ENCODE assay signal across 8 mouse cellular contexts in genomic region chr11:98954801-98955706, GRCm38 (mm10). TPM values are rescaled to one million over a fixed set of nuclear protein-coding genes. Genes with fewer than 3 reads are reported as not detected.
DNase-seq lines count a peak whose midpoint lies in the region; ATAC-seq and TF ChIP-seq lines count a peak whose summit lies in the region.

No protein-coding gene starts in this region.

- H3K27me3 ChIP-seq in heart, adult 2 months (ENCODE audit: control insufficient read depth, insufficient read depth, low read length) = no peaks in the 10 kb centered on the region
- no peaks in the 10 kb centered on the region for H3K27me3 ChIP-seq in E14TG2a.4 (ENCODE audit: insufficient read depth, low read length)
- peaks cover 4% of the 10 kb centered on the region for H3K27me3 ChIP-seq in liver, embryonic 13.5 days
- no peaks in the 10 kb centered on the region for H3K27me3 ChIP-seq in stomach, embryonic 16.5 days (ENCODE audit: control insufficient read depth, insufficient read depth, low read length)

- intact Hi-C loops in heart, adult 2 months (cut with DNase I) = loop anchor here (1.0 kb wide), 1 partner anchor 17 kb away; no protein-coding TSS in a partner anchor

- H3K79me2 ChIP-seq in heart, adult 2 months (replicated peaks; ENCODE audit: control insufficient read depth, insufficient read depth, low read length) = no peaks in the 10 kb centered on the region

- H3K4me2 ChIP-seq in liver, embryonic 13.5 days = peak overlapping the region; percentile 33; the same call in 1 of the 2 replicates
- H3K4me2 ChIP-seq in stomach, embryonic 16.5 days (ENCODE audit: low read depth, low read length) = peak overlapping the region; percentile 48

- H3K9me3 ChIP-seq in E14TG2a.4 (ENCODE audit: low read length) = no peaks in the 10 kb centered on the region
- no peaks in the 10 kb centered on the region for H3K9me3 ChIP-seq in liver, embryonic 13.5 days (replicated peaks)
- no peaks in the 10 kb centered on the region for H3K9me3 ChIP-seq in stomach, embryonic 16.5 days (replicated peaks; ENCODE audit: control insufficient read depth, low read length)

- H3K36me3 ChIP-seq in heart, adult 2 months (ENCODE audit: control insufficient read depth, insufficient read depth, low read length) = peaks cover 6% of the 10 kb centered on the region; the same call in 1 of the 2 replicates
- H3K36me3 ChIP-seq in E14TG2a.4 (ENCODE audit: insufficient read depth, low read length) = peaks cover 41% of the 10 kb centered on the region
- H3K36me3 ChIP-seq in liver, embryonic 13.5 days = no peaks in the 10 kb centered on the region
- H3K36me3 ChIP-seq in stomach, embryonic 16.5 days (ENCODE audit: control insufficient read depth, insufficient read depth, low read length) = no peaks in the 10 kb centered on the region; the same call in 1 of the 2 replicates

- TF ChIP-seq CTCF in heart, adult 2 months (IDR thresholded peaks at IDR 0.05) = no peak
- TF ChIP-seq CTCF in E14TG2a.4 (conservative IDR thresholded peaks at IDR 0.05; ENCODE audit: low read length) = no peak

- peak; percentile 51 to 65 for DNase-seq in heart, adult 2 months
- DNase-seq in heart, postnatal 4 days = no peak
- DNase-seq in liver, embryonic 13.5 days = no peak
- DNase-seq in natural killer cell, adult 2 months (ENCODE audit: low spot score in 2 of 2) = no peak
- DNase-seq in layer of hippocampus, adult 11-12 months (ENCODE audit: low spot score) = no peak

- no peak overlapping the region for H3K9ac ChIP-seq in heart, adult 2 months (ENCODE audit: low read depth, low read length)
- H3K9ac ChIP-seq in liver, embryonic 13.5 days = no peak overlapping the region
- peak overlapping the region; percentile 54; the same call in 1 of the 2 replicates for H3K9ac ChIP-seq in stomach, embryonic 16.5 days (ENCODE audit: low read length)

- H3K4me1 ChIP-seq in heart, adult 2 months (ENCODE audit: control insufficient read depth, insufficient read depth, low read length) = peaks cover 29% of the 10 kb centered on the region
- peaks cover 92% of the 10 kb centered on the region for H3K4me1 ChIP-seq in E14TG2a.4 (replicated peaks; ENCODE audit: low read depth, low read length)
- H3K4me1 ChIP-seq in liver, embryonic 13.5 days (replicated peaks) = peaks cover 81% of the 10 kb centered on the region
- H3K4me1 ChIP-seq in stomach, embryonic 16.5 days (ENCODE audit: control insufficient read depth, insufficient read depth, low read length) = peaks cover 72% of the 10 kb centered on the region

- TF ChIP-seq EP300 in heart, adult 2 months (IDR thresholded peaks at IDR 0.05; ENCODE audit: insufficient read depth, low read depth, low read length) = no peak

- H3K27ac ChIP-seq in heart, adult 2 months = peak overlapping the region; percentile 36
- peak overlapping the region; percentile 51 for H3K27ac ChIP-seq in liver, embryonic 13.5 days
- peak overlapping the region; percentile 88 for H3K27ac ChIP-seq in stomach, embryonic 16.5 days (ENCODE audit: low read length)

- peak; percentile 12; the same call in 1 of the 2 replicates for ATAC-seq in granulocyte monocyte progenitor cell, adult 5-6 weeks (replicated peaks; ENCODE audit: poor library complexity, severe bottlenecking)
- no peak for ATAC-seq in liver, embryonic 13.5 days (ENCODE audit: low read depth)
- 0 out of 2 replicates have a peak, but pooled peaks have one; percentile 12 for ATAC-seq in stomach, embryonic 16.5 days (ENCODE audit: insufficient read depth, low FRiP score)

- TF ChIP-seq POLR2A in heart, adult 2 months (IDR thresholded peaks at IDR 0.05; ENCODE audit: insufficient read depth, low read depth, low read length) = no peak

- 22% methylated on average over 17 of the region's 17 CpGs for WGBS in heart, adult 2 months
- 31% methylated on average over 17 of the region's 17 CpGs for WGBS in liver, embryonic 13.5 days (ENCODE audit: insufficient replicate concordance)
- WGBS in stomach, embryonic 16.5 days = 21% methylated on average over 17 of the region's 17 CpGs

- no peak overlapping the region; the same call in 1 of the 2 replicates for H3K4me3 ChIP-seq in heart, adult 2 months
- H3K4me3 ChIP-seq in E14TG2a.4 (replicated peaks; ENCODE audit: low read length) = peak overlapping the region; percentile 68
- H3K4me3 ChIP-seq in liver, embryonic 13.5 days (replicated peaks) = no peak overlapping the region
- 0 out of 2 replicates have a peak overlapping the region, but pooled peaks have one; percentile 1 for H3K4me3 ChIP-seq in stomach, embryonic 16.5 days (replicated peaks; ENCODE audit: low read length)

RNA-seq across cellular contexts. Expression of gene Rara, which starts 27.4 kb away (rescaled TPM):
- 10 to 100 TPM; 10.1 to 12.8 TPM for total RNA-seq in heart, adult 2 months (2021)
- 7.1 and 10.9 TPM in 2 replicates for polyA plus RNA-seq in heart, adult 2 months (2012; rRNA removed)
- total RNA-seq in heart, postnatal 4 days (2021) = 10 to 100 TPM; 34.6 to 38.1 TPM
- total RNA-seq in granulocyte monocyte progenitor cell, adult 5-6 weeks (2014; fragmentation: Nextera tagmentation) = 3.8 and 8.8 TPM in 2 replicates
- total RNA-seq in granulocyte monocyte progenitor cell, adult 5-6 weeks (2017) = 1.9 and 3.1 TPM in 2 replicates
- polyA plus RNA-seq in liver, embryonic 13.5 days (2015; fragmentation: Nextera tagmentation; extraction: Ambion mirVana) = 3.4 and 3.8 TPM in 2 replicates
- polyA plus RNA-seq in stomach, embryonic 16.5 days (2015; fragmentation: Nextera tagmentation; extraction: Ambion mirVana) = 28.8 and 30.1 TPM in 2 replicates

RNA-seq across cellular contexts. Expression of gene Gjd3, which starts 27.8 kb away (rescaled TPM):
- total RNA-seq in heart, adult 2 months (2021) = under 1 TPM; 0.27 to 0.31 TPM
- polyA plus RNA-seq in heart, adult 2 months (2012; rRNA removed) = 0.94 and 1.6 TPM in 2 replicates
- total RNA-seq in heart, postnatal 4 days (2021) = 1 to 10 TPM; 2.0 to 2.5 TPM
- not detected in 2 replicates for total RNA-seq in granulocyte monocyte progenitor cell, adult 5-6 weeks (2014; fragmentation: Nextera tagmentation)
- total RNA-seq in granulocyte monocyte progenitor cell, adult 5-6 weeks (2017) = 1.8 TPM in 1 of 2 replicates, not detected in the other
- polyA plus RNA-seq in liver, embryonic 13.5 days (2015; fragmentation: Nextera tagmentation; extraction: Ambion mirVana) = not detected in 2 replicates
- polyA plus RNA-seq in stomach, embryonic 16.5 days (2015; fragmentation: Nextera tagmentation; extraction: Ambion mirVana) = 0.44 TPM in 1 of 2 replicates, not detected in the other

RNA-seq across cellular contexts. Expression of gene Cdc6, which starts 47.5 kb away (rescaled TPM):
- total RNA-seq in heart, adult 2 months (2021) = under 1 TPM; 0.13 to 0.32 TPM
- 0.14 and 0.26 TPM in 2 replicates for polyA plus RNA-seq in heart, adult 2 months (2012; rRNA removed)
- 10 to 100 TPM in 1 of 2 experiments, 1 to 10 TPM in 1; 9.8 to 10.2 TPM for total RNA-seq in heart, postnatal 4 days (2021)
- 47.8 and 58.8 TPM in 2 replicates for total RNA-seq in granulocyte monocyte progenitor cell, adult 5-6 weeks (2014; fragmentation: Nextera tagmentation)
- 30.3 and 43.5 TPM in 2 replicates for total RNA-seq in granulocyte monocyte progenitor cell, adult 5-6 weeks (2017)
- polyA plus RNA-seq in liver, embryonic 13.5 days (2015; fragmentation: Nextera tagmentation; extraction: Ambion mirVana) = 69.1 and 79.8 TPM in 2 replicates
- polyA plus RNA-seq in stomach, embryonic 16.5 days (2015; fragmentation: Nextera tagmentation; extraction: Ambion mirVana) = 26.9 and 28.1 TPM in 2 replicates

Comparison
In these comparisons a context has a peak if more than half of its experiments do, and no peak if none do; other contexts are left out.
1. DNase-seq: peak in heart, adult 2 months (2 of 2); none in heart, postnatal 4 days (single experiment), liver, embryonic 13.5 days (single experiment), natural killer cell, adult 2 months (0 of 2) and layer of hippocampus, adult 11-12 months (single experiment).
2. RNA of gene Cdc6, which starts 47.5 kb away (total RNA-seq): 30.3 to 58.8 TPM in granulocyte monocyte progenitor cell, adult 5-6 weeks and 9.8 to 10.2 TPM in heart, postnatal 4 days; 0.13 to 0.32 TPM in heart, adult 2 months; every median in the first group is over 4 times any median in the second.
3. H3K27ac ChIP-seq: peak in every context shown above with its lines; median percentile 88 in stomach, embryonic 16.5 days; 51 in liver, embryonic 13.5 days; 36 in heart, adult 2 months.
4. H3K4me3 ChIP-seq: peak in E14TG2a.4 (single experiment) and stomach, embryonic 16.5 days (single experiment); none in heart, adult 2 months (single experiment) and liver, embryonic 13.5 days (single experiment).